Mouse (Mus musculus) hematopoietic stem cell, adult 5-6 weeks (primary cell): ENCODE results near the gene Pank3. TPM values are rescaled to one million over a fixed set of nuclear protein-coding genes. Genes with fewer than 3 reads are reported as not detected.
"Not testable (repeated sequence)": the region's sequence is repeated elsewhere in the genome, so short reads cannot be mapped to it uniquely, and the experiment has no call there.

Experiments
- ATAC-seq, 2 experiments: fragments of 125-278 bp in 1 of 2; replicated peaks in 1 of 2; 2 replicates each; pipeline ENCODE4 v1.8.0; 2016 to 2017; ENCODE audit warnings: inconsistent platforms in 2 of 2, mild to moderate bottlenecking in 2 of 2, moderate number of reproducible peaks in 2 of 2, low read depth in 1 of 2, moderate TSS enrichment in 1 of 2; ENCODE audit not compliant: low FRiP score in 2 of 2, poor library complexity in 2 of 2, severe bottlenecking in 2 of 2, insufficient read depth in 1 of 2, low TSS enrichment in 1 of 2
- total RNA-seq: library from RNA; stranded (forward); fragments of 172-1452, 232-1000 nt; gene quantifications from 2 replicates; pipeline ENCODE4 v1.2.3, GENCODE M21; 2017

Pank3 gene
- total RNA-seq, 1 experiment from 2014 or later, result 45.0 TPM

- ATAC-seq, result peak; percentile 44 to 57
These were observed 608 bp downstream of the Pank3 start for GRCm38 (mm10) chr11:35769746-35770437.

DNA sequence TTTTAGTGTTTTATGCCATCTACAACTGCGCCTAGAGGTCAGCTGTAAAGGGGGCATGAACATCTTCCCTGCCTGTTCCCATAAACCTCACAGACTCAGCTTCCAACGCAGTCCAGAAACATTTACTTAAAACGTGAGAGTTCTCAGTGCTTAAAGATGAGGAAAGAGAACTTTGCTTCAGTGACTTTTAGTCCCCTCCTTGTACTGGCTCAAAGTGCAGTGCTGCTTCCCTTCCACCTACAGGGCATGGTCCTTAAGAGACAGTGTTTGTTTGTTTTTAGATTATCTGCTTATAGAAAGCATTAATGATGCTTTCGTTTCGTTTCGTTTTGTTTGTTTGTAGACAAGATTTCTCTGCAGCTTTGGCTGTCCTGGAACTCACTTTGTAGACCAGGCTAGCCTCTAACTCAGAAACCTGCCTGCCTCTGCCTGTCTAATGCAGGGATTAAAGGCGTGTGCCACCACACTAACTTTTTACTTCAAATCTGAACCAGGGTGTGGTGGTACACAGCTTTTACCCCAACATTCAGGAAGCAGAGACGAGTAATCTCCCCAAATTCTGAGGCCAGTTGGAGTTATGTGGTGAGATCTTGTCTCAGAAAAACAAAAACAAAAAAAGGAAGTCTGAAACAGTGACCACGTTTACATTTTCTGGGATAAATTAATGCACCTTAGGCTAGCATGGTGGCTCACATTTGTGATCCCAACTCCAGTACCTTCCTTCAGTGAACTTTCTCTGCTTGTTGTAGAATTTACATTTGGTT, 1.6 kb downstream of the Pank3 start:
- no peak for ATAC-seq

GRCm38 (mm10) chr11:35775606-35776005, 6.3 kb downstream of the Pank3 start:
- no peak for ATAC-seq

- no peak for ATAC-seq
These were observed 7.2 kb downstream of the Pank3 start for GRCm38 (mm10) chr11:35776452-35776851.

GRCm38 (mm10) chr11:35780336-35780735, 11.1 kb downstream of the Pank3 start:
- ATAC-seq, result no peak

- ATAC-seq, result no peak
These were observed 13.2 kb downstream of the Pank3 start for GRCm38 (mm10) chr11:35782444-35782843.

DNA sequence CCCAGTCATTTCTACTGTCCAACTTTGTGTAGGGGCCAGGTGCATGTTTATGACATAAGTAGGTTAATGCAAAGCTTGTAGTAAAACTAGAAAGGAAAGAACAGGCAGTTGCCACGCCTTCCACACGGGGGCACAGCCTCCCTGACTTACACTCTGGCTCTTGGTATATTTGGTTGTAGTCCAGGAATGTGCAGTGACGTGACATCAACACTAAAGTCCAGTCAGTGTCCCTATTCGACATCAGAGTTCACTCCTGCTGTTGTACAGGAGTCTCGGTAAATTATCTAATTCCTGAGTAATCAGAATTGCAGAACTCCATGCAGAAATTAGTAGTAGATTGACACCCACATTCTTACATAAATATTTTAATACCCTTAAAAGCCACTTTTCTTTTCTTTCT, 13.8 kb downstream of the Pank3 start:
- ATAC-seq, result no peak

DNA sequence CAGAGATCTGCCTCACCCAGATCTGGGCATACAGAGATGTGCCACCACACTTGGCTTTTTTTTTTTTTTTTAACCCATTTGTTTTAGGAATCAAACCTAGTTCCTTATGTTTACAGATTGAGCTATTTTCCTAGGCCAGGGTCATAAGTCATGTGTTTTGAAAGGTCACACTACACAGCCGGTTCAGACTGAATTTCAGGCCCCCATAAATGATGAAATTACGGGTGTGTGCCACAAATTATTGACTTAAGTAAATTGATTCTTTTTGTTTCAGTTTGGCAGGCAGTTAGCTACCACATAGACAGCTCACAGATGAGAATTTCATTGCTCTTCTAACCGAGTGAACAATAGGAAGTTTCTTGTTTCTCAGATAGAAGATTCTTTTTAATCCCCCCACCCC, 14.7 kb downstream of the Pank3 start:
- no peak for ATAC-seq

DNA sequence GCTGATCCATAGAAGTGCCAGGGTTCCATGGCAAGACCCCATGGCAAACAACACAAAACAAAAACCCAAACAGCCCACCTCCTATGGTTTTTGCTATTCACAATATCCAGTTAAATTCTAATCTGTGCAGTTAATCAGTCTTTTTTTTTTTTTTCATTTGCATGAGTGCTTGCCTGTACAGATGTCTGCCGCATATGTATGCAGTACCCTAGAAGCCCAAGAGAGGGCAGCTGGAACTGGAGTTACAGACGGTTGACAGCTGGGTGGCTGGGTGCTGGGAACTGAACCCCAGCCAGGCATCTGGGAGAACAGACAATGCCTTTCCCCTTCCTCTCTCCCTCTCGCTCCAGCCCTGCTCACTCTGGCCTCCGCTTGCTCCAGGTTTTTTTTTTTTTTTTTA, 15.3 kb downstream of the Pank3 start:
- no peak for ATAC-seq

DNA sequence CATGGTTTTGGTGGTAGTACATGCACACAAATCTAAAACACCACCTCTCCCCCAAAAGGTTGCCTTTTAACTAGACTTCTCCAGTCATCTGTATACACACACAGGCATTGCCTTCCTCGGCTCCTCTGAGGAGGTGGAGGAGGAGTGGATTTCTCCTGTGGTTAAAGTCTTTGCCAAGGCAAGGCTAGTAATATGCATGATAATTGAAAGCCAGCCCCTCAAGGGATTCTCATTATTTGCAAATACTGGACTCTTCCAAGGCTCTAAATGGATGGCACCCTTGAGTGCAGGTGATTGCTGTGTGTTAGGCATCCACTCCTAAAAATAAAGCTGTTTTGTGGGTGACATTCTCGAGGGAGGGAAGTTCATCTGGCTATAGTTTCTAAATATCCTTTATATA, 19.2 kb downstream of the Pank3 start:
- ATAC-seq, result no peak

GRCm38 (mm10) chr11:35792800-35793199, 23.5 kb downstream of the Pank3 start:
- ATAC-seq, result not testable (repeated sequence)

DNA sequence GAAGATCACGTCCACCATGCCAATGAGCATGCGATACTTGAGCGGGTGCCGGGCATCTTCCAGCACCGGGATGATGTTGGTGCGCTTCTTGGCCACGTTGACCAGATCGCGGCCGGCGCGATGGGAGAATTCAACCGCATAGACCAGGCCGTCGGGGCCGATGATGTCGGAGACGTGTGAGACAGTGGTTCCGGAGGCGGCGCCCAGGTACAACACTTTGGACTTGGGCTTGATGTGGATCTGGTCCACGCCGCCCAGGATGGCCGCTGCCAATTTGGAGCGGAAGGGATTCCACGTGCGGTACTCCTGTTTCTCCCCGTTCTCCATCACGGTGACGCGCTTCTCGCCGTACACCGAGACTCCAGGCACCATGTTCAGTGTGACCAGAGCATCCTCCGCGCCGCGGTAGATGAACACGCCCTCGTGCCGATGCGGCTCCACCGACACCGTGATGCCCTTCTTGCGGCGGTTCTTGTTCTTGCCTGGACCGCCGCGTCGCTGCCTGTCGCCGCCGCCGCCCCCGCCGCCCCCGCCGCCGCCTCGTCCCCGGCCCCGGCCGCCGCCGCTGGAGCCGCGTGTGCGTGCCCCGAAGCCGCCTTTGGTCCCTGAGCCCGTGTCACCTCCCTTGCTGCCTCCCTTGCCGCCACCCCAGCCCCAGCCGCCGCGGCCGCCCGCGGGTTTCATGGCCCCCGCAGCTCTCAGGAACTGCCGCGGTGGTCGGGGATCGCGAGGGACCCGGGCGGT, 28.6 kb downstream of the Pank3 start:
- peak in 1 of 2 experiments; percentile 19; a peak in 1 of 4 replicates for ATAC-seq

- peak in 1 of 2 experiments; percentile 23; a peak in 1 of 4 replicates for ATAC-seq
These were observed 29.2 kb downstream of the Pank3 start for GRCm38 (mm10) chr11:35798495-35798820.

DNA sequence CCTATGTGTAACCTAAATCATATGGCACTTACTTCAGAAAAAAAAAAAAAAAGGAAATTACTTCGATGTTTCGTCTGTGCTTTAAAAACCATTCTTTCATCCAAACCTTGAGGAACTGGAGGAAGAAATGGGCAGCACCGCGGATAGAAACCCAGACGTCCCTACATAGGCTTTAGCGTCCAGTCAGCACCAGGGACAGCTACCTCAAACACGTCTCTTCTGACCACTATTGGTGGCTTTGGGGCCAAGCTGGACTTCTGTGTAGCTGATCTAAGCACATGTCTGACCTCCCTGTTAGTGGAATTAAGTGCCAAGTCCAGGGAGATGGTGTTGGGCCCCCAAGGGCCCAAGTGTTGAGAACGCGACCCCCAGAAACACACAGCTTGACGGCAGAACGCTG, 29.6 kb downstream of the Pank3 start, which contains the start of gene Fbll1:
Gene Fbll1 (minus strand): TSS at position 11 of the 400 bp plus-strand sequence.
- peak; percentile 53 to 64; a peak in 2 of 4 replicates for ATAC-seq

DNA sequence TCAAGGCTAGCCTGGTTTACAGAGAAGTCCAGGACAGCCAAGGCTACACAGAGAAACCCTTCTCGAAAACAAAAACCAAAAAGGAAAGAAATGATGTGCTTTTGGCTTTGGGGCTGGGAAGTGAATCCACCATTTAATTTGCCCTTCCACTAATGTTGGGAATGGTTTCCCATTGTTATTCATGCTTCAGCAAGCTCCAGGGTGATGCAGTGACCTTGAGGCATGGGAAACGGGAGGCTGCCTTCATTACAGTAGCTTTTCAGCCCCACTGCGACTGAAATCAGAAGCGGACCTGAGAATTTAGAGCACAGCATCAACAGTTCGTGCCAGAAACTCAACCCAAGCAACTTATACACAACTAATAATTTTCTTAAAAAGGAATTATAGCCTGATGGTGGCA, 32.0 kb downstream of the Pank3 start:
- ATAC-seq, result no peak

DNA sequence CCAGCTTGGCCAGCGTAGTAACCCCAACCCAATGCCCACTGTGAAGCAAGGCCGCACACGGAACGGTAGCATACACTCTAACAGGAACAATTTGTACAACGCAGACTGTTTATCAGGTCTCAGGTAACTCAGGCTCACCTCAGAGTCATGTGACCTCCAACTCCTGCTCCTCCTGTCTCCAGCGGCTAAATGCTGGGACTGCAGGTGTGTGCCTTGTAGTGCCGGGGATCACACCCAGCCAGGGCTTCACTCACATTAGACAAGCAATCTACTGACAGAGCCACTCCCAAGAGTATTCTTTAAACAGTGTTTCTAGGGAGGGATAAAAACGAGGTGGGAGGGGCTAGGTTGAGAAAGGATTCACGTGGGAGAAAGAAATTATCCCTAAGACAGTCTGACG, 42.2 kb downstream of the Pank3 start:
- ATAC-seq, result no peak

DNA sequence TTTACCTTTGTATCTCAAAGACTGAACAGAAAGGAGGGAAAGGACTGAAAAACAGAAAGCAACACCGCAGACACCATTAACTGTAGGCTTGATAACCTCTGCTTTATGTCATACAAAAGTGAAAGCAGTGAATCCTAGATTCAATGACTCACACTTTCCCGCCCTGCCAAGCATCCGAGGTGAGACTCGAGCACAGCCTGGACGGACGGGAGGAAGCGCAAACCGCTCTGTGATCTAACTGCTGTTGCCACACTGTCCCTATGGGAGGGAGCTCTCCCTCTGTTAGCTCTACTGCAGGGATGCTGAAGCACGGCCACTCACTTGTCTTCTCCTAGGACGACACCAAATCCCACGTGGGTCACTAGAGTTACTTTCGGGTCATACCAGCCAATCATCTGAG, 47.0 kb downstream of the Pank3 start:
- ATAC-seq, result no peak

GRCm38 (mm10) chr11:35827714-35828113, 58.4 kb downstream of the Pank3 start:
- peak; percentile 27 to 68; a peak in 2 of 4 replicates for ATAC-seq
